Mouse (Mus musculus) hindbrain, embryonic 10.5 days (tissue): ENCODE measurements at regions not wholly inside any gene's neighbourhood (a gene's known extent, or its start where the extent isn't known, plus 50 kb on each side); places are given as distances from the start of the nearest gene placed in this dataset.

Experiments used
- DNase-seq: peaks from one replicate; pipeline ENCODE4 v3.0.0-alpha.2; 2017; ENCODE audit warnings: low spot score
- H3K27ac ChIP-seq: fragments of 300-500 bp; sonication (generic); 2 replicates; pipeline ENCODE4 v1.5.1; 2016; ENCODE audit warnings: mild to moderate bottlenecking, moderate library complexity
- H3K27me3 ChIP-seq: fragments of 300-500 bp; sonication (generic); 2 replicates; pipeline ENCODE4 v1.6.1; 2016; ENCODE audit warnings: mild to moderate bottlenecking; ENCODE audit not compliant: poor library complexity, insufficient read depth, severe bottlenecking
- H3K36me3 ChIP-seq: fragments of 300-500 bp; sonication (generic); 2 replicates; pipeline ENCODE4 v1.6.1; 2016; ENCODE audit warnings: mild to moderate bottlenecking, moderate library complexity
- H3K4me1 ChIP-seq: fragments of 300-500 bp; sonication (generic); replicated peaks from 2 replicates; pipeline ENCODE4 v1.6.1; 2016; ENCODE audit warnings: mild to moderate bottlenecking
- H3K4me3 ChIP-seq: fragments of 300-500 bp; sonication (generic); 2 replicates; pipeline ENCODE4 v1.5.1; 2016; ENCODE audit warnings: mild to moderate bottlenecking, moderate library complexity
- H3K9me3 ChIP-seq: fragments of 300-500 bp; sonication (generic); 2 replicates; pipeline ENCODE4 v1.6.1; 2016; ENCODE audit warnings: mild to moderate bottlenecking, moderate library complexity
- WGBS: fragments of 180-500 bp; shearing (Covaris S2); methylation state at CpG from one replicate; pipeline ENCODE4 v1.1.7; 2016; 5-methylcytosine and 5-hydroxymethylcytosine counted together

DNA sequence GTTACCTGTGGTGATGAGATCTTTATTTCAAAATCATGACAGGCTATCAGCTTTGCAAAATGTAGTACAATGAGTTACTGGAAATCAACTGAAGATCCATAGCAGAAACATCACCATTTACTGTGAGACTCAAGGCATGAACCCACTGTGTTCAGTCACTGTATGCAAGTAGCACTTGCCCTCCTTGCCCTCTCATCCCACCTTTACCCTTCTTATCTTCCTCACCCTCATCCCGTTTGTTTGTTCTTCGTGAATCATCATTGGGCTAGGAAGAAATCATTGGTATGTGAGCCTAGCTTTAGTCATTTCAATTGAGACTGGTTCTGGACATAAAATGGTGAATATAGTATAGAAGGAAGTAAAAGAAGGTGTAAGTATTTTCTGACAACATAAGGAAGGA lies 223.6 kb downstream of the Gm5447 start:
- H3K27ac ChIP-seq = no peak overlapping the region
- H3K4me3 ChIP-seq = no peak overlapping the region
- H3K9me3 ChIP-seq = no peaks in the 10 kb centered on the region
- no peaks in the 10 kb centered on the region for H3K4me1 ChIP-seq
- DNase-seq = no peak
- WGBS = 86% methylated on average over 2 of the region's 2 CpGs
- H3K36me3 ChIP-seq = no peaks in the 10 kb centered on the region
- H3K27me3 ChIP-seq = no peaks in the 10 kb centered on the region

DNA sequence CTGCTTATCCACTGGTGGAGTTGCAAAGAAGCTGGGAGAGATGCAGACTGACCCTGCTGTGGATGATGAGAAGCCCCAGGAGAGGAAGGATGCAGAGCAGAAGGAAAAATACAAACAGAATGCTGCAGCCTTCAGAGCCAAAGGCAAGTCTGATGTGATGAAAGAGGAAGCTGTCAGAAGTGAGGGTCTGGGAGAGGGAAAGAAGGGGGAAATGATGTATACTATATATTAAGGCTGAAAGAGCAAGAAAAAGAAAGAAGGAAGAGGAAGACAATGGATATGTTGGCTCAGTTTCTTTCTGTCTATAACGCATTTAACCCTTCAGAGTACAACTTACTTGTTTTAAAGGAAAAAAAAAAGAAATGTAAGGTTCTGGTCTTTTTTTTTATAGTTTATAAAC lies 225.4 kb downstream of the Gm5447 start:
- H3K36me3 ChIP-seq = no peaks in the 10 kb centered on the region
- H3K4me1 ChIP-seq = no peaks in the 10 kb centered on the region
- no peaks in the 10 kb centered on the region for H3K27me3 ChIP-seq
- WGBS = 94% methylated on average over 1 of the region's 1 CpGs
- no peak overlapping the region for H3K4me3 ChIP-seq
- H3K27ac ChIP-seq = no peak overlapping the region
- DNase-seq = no peak
- H3K9me3 ChIP-seq = no peaks in the 10 kb centered on the region

DNA sequence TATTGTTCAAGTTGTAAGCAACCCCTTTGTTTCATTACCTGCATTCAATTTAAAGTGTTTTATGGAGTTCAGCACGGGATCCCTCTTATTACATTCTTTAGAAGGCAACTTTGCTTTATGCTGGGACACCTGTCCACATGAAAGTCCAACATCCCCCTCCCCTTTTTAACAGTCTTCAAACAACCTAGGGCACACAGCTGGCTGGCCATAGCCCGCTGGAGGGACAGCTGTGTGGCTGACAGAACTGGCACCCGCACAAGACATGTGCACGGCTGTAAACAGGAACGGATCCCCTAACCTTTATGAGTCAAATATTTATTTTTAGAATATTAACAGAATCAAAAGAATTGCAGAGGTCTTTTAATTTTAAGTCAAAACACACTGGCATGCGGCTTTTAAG lies 230.1 kb downstream of the Gm5447 start:
- H3K9me3 ChIP-seq = no peaks in the 10 kb centered on the region
- WGBS = 85% methylated on average over 6 of the region's 6 CpGs
- no peak overlapping the region for H3K4me3 ChIP-seq
- no peaks in the 10 kb centered on the region for H3K27me3 ChIP-seq
- H3K27ac ChIP-seq = no peak overlapping the region
- no peak for DNase-seq
- H3K4me1 ChIP-seq = no peaks in the 10 kb centered on the region
- no peaks in the 10 kb centered on the region for H3K36me3 ChIP-seq

- DNase-seq = no peak
- Histone ChIP-seq H3K9me3 (no peaks in the 10 kb centered on the region), H3K27me3 (no peaks in the 10 kb centered on the region), H3K4me3 (no peak overlapping the region), H3K36me3 (no peaks in the 10 kb centered on the region), H3K27ac (no peak overlapping the region), H3K4me1 (no peaks in the 10 kb centered on the region)
- 45% methylated on average over 5 of the region's 5 CpGs for WGBS
Observed at GRCm38 (mm10) chr13:31206381-31206780, 232.4 kb downstream of the Gm5447 start.

GRCm38 (mm10) chr13:31207709-31208108 lies 233.7 kb downstream of the Gm5447 start:
- WGBS = 75% methylated on average over 5 of the region's 5 CpGs
- no peaks in the 10 kb centered on the region for H3K27me3 ChIP-seq

GRCm38 (mm10) chr13:31223016-31223415 lies 249.0 kb downstream of the Gm5447 start:
- no peak overlapping the region for H3K27ac ChIP-seq
- no peak overlapping the region for H3K4me3 ChIP-seq
- H3K27me3 ChIP-seq = no peaks in the 10 kb centered on the region
- 79% methylated on average over 2 of the region's 2 CpGs for WGBS
- no peak for DNase-seq
- no peaks in the 10 kb centered on the region for H3K9me3 ChIP-seq
- no peaks in the 10 kb centered on the region for H3K36me3 ChIP-seq
- H3K4me1 ChIP-seq = no peaks in the 10 kb centered on the region

More at GRCm38 (mm10) chr13:31207709-31208108, 233.7 kb downstream of the Gm5447 start:
- Histone ChIP-seq H3K9me3 (no peaks in the 10 kb centered on the region), H3K4me1 (no peaks in the 10 kb centered on the region), H3K27ac (no peak overlapping the region), H3K36me3 (no peaks in the 10 kb centered on the region), H3K4me3 (no peak overlapping the region)
- peak; percentile 13 for DNase-seq

- Histone ChIP-seq H3K9me3 (0 out of 2 replicates have a peak, but pooled peaks cover 2% of the 10 kb centered on the region), H3K27me3 (no peaks in the 10 kb centered on the region), H3K4me3 (no peak overlapping the region), H3K27ac (no peak overlapping the region), H3K36me3 (no peaks in the 10 kb centered on the region), H3K4me1 (no peaks in the 10 kb centered on the region)
- 93% methylated on average over 6 of the region's 6 CpGs for WGBS
- DNase-seq = no peak
Observed at GRCm38 (mm10) chr13:31240546-31240945, 266.5 kb downstream of the Gm5447 start.

- 95% methylated on average over 3 of the region's 3 CpGs for WGBS
- no peaks in the 10 kb centered on the region for H3K36me3 ChIP-seq
- H3K27me3 ChIP-seq = no peaks in the 10 kb centered on the region
- H3K4me1 ChIP-seq = no peaks in the 10 kb centered on the region
- no peaks in the 10 kb centered on the region for H3K9me3 ChIP-seq
- H3K27ac ChIP-seq = no peak overlapping the region
- H3K4me3 ChIP-seq = no peak overlapping the region
- no peak for DNase-seq
Observed at GRCm38 (mm10) chr13:31248996-31249395, 275.0 kb downstream of the Gm5447 start.

- WGBS = 79% methylated on average over 5 of the region's 5 CpGs
- DNase-seq = no peak
- no peaks in the 10 kb centered on the region for H3K4me1 ChIP-seq
- H3K4me3 ChIP-seq = no peak overlapping the region
- H3K27ac ChIP-seq = no peak overlapping the region
- H3K9me3 ChIP-seq = no peaks in the 10 kb centered on the region
- no peaks in the 10 kb centered on the region for H3K36me3 ChIP-seq
- no peaks in the 10 kb centered on the region for H3K27me3 ChIP-seq
Observed at GRCm38 (mm10) chr13:31249525-31249924, 275.5 kb downstream of the Gm5447 start.

GRCm38 (mm10) chr13:31254016-31254415 lies 280.0 kb downstream of the Gm5447 start:
- Histone ChIP-seq H3K4me3 (no peak overlapping the region), H3K36me3 (no peaks in the 10 kb centered on the region), H3K4me1 (no peaks in the 10 kb centered on the region), H3K9me3 (no peaks in the 10 kb centered on the region), H3K27ac (no peak overlapping the region), H3K27me3 (no peaks in the 10 kb centered on the region)
- no peak for DNase-seq
- 84% methylated on average over 4 of the region's 4 CpGs for WGBS

- Histone ChIP-seq H3K36me3 (no peaks in the 10 kb centered on the region), H3K27me3 (no peaks in the 10 kb centered on the region), H3K4me3 (no peak overlapping the region), H3K9me3 (no peaks in the 10 kb centered on the region), H3K4me1 (no peaks in the 10 kb centered on the region), H3K27ac (no peak overlapping the region)
- DNase-seq = no peak
- WGBS = 87% methylated on average over 3 of the region's 3 CpGs
Observed at GRCm38 (mm10) chr13:31254744-31255143, 280.7 kb downstream of the Gm5447 start.

DNA sequence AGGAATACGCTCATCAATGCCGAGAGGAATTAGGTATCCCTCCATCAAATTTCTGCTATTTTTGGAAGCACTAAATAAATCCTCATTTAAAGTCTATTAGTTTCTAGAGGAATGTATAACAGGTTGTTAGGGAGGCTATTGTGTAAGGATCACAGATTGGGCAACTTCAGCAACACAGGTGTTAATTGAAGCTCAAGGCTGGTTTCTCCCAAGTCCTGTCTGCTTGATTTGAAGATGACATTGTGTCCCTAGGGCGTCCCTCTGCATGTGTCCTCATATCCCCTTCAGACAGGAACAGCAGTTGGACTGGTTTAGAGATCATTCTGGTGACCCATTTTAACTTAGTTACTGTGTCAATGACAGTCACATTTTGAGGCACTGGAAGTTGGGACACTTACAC lies 281.5 kb downstream of the Gm5447 start:
- H3K27ac ChIP-seq = no peak overlapping the region
- no peaks in the 10 kb centered on the region for H3K4me1 ChIP-seq
- 91% methylated on average over 3 of the region's 3 CpGs for WGBS
- no peaks in the 10 kb centered on the region for H3K27me3 ChIP-seq
- no peak overlapping the region for H3K4me3 ChIP-seq
- DNase-seq = no peak
- no peaks in the 10 kb centered on the region for H3K9me3 ChIP-seq
- no peaks in the 10 kb centered on the region for H3K36me3 ChIP-seq

GRCm38 (mm10) chr13:31267865-31268264 lies 288.1 kb upstream of the Foxq1 start:
- Histone ChIP-seq H3K9me3 (no peaks in the 10 kb centered on the region), H3K27me3 (no peaks in the 10 kb centered on the region), H3K4me1 (no peaks in the 10 kb centered on the region), H3K4me3 (no peak overlapping the region), H3K27ac (no peak overlapping the region), H3K36me3 (no peaks in the 10 kb centered on the region)
- DNase-seq = no peak
- WGBS = 74% methylated on average over 3 of the region's 3 CpGs

GRCm38 (mm10) chr13:31276005-31276644 lies 279.8 kb upstream of the Foxq1 start:
- WGBS = 74% methylated on average over 6 of the region's 6 CpGs
- Histone ChIP-seq H3K4me3 (no peak overlapping the region), H3K9me3 (no peaks in the 10 kb centered on the region), H3K27me3 (no peaks in the 10 kb centered on the region), H3K36me3 (no peaks in the 10 kb centered on the region), H3K4me1 (0 out of 2 replicates have a peak, but pooled peaks cover 5% of the 10 kb centered on the region), H3K27ac (no peak overlapping the region)
- no peak for DNase-seq
